26 mouse cellular contexts compared by ENCODE assay signal in genomic region chr3:109051946-109052331, GRCm38 (mm10). TPM values are rescaled to one million over a fixed set of nuclear protein-coding genes. Genes with fewer than 3 reads are reported as not detected.
DNase-seq lines count a peak whose midpoint lies in the region; ATAC-seq and TF ChIP-seq lines count a peak whose summit lies in the region.
"Had no signal": no experiment of that assay in that cellular context is flagged by ENCODE, and none has a peak within 500 bp of the region (broad histone marks: within the 10 kb centered on the region; RNA-seq: fewer than 3 reads in every experiment).

No protein-coding gene starts in this region.

- peaks cover 3% of the 10 kb centered on the region; the same call in 1 of the 2 replicates for H3K4me1 ChIP-seq in lung, postnatal 0 days (ENCODE audit: insufficient read depth, low read depth, low read length)
- peaks cover 23% of the 10 kb centered on the region for H3K4me1 ChIP-seq in bone marrow macrophage, adult 2 months (ENCODE audit: control insufficient read depth, insufficient read depth, low read length)
- H3K4me1 ChIP-seq in intestine, postnatal 0 days (replicated peaks; ENCODE audit: control insufficient read depth, insufficient read depth, low read length): no peaks in the 10 kb centered on the region
- H3K4me1 ChIP-seq in stomach, postnatal 0 days (replicated peaks; ENCODE audit: control insufficient read depth, insufficient read depth): peaks cover 4% of the 10 kb centered on the region; the same call in 1 of the 2 replicates
- H3K4me1 ChIP-seq: forebrain, embryonic 15.5 days; hindbrain, embryonic 15.5 days had no signal

- no peak for TF ChIP-seq CTCF in lung, postnatal 0 days (IDR thresholded peaks at IDR 0.05)
- TF ChIP-seq CTCF in bone marrow macrophage, adult 2 months (IDR thresholded peaks at IDR 0.05; ENCODE audit: low read depth, low read length): no peak
- no peak for TF ChIP-seq CTCF in intestine, postnatal 0 days (IDR thresholded peaks at IDR 0.05; ENCODE audit: low read depth)
- no peak for TF ChIP-seq CTCF in stomach, postnatal 0 days (IDR thresholded peaks at IDR 0.05; ENCODE audit: low read depth)

- H3K9ac ChIP-seq in lung, postnatal 0 days (replicated peaks; ENCODE audit: low read depth): no peak overlapping the region
- H3K9ac ChIP-seq in intestine, postnatal 0 days (ENCODE audit: low read depth, low read length): no peak overlapping the region
- H3K9ac ChIP-seq in stomach, postnatal 0 days (ENCODE audit: low read length): no peak overlapping the region
- H3K9ac ChIP-seq: embryonic facial prominence, embryonic 12.5 days; forebrain, embryonic 15.5 days; hindbrain, embryonic 15.5 days; limb, embryonic 12.5 days; liver, embryonic 12.5 days; lung, embryonic 14.5 days had no signal

- no peak for DNase-seq in lung, postnatal 0 days (ENCODE audit: low spot score)
- DNase-seq in lung, adult 18-20 months: no peak
- DNase-seq in stomach, postnatal 0 days (ENCODE audit: low spot score): no peak
- no peak for DNase-seq in urinary bladder, adult 18-20 months (ENCODE audit: low spot score in 2 of 2)
- no peak for DNase-seq in spleen, postnatal 36 days (ENCODE audit: low spot score in 2 of 2)
- DNase-seq: cerebellum, adult 11-12 months; cerebellum, postnatal 10 days; gastrocnemius, postnatal 25 days; layer of hippocampus, postnatal 36 days; right cerebral cortex, postnatal 14 days; spleen, adult 18-20 months had no signal

- no peak overlapping the region for H3K4me3 ChIP-seq in lung, postnatal 0 days (ENCODE audit: low read depth, low read length)
- no peak overlapping the region for H3K4me3 ChIP-seq in bone marrow macrophage, adult 2 months (ENCODE audit: insufficient read depth, low read length)
- H3K4me3 ChIP-seq in intestine, postnatal 0 days (ENCODE audit: low read depth, low read length): no peak overlapping the region
- no peak overlapping the region for H3K4me3 ChIP-seq in stomach, postnatal 0 days (ENCODE audit: low read depth, low read length)
- H3K4me3 ChIP-seq: embryonic facial prominence, embryonic 12.5 days; forebrain, embryonic 15.5 days; heart, adult 2 months; hindbrain, embryonic 15.5 days; limb, embryonic 12.5 days; liver, embryonic 12.5 days; midbrain, embryonic 10.5 days had no signal

- WGBS in lung, postnatal 0 days: 60% methylated on average over 6 of the region's 6 CpGs
- 64% methylated on average over 6 of the region's 6 CpGs for WGBS in intestine, postnatal 0 days
- WGBS in stomach, postnatal 0 days: 48% methylated on average over 6 of the region's 6 CpGs

- no peak for TF ChIP-seq POLR2A in bone marrow macrophage, adult 2 months (IDR thresholded peaks at IDR 0.05; ENCODE audit: borderline replicate concordance, low read depth, low read length)

- no peaks in the 10 kb centered on the region for H3K27me3 ChIP-seq in lung, postnatal 0 days (replicated peaks; ENCODE audit: insufficient read depth, low read length)
- no peaks in the 10 kb centered on the region for H3K27me3 ChIP-seq in intestine, postnatal 0 days (replicated peaks; ENCODE audit: control insufficient read depth, insufficient read depth, low read length)
- no peaks in the 10 kb centered on the region for H3K27me3 ChIP-seq in stomach, postnatal 0 days (ENCODE audit: control insufficient read depth, insufficient read depth, low read length)
- H3K27me3 ChIP-seq: embryonic facial prominence, embryonic 12.5 days; forebrain, embryonic 15.5 days; hindbrain, embryonic 15.5 days; limb, embryonic 12.5 days had no signal

- H3K4me2 ChIP-seq in lung, postnatal 0 days (replicated peaks; ENCODE audit: low read depth, low read length): no peak overlapping the region
- no peak overlapping the region for H3K4me2 ChIP-seq in intestine, postnatal 0 days (replicated peaks; ENCODE audit: low read depth)
- H3K4me2 ChIP-seq in stomach, postnatal 0 days (replicated peaks; ENCODE audit: low read depth): no peak overlapping the region
- H3K4me2 ChIP-seq: embryonic facial prominence, embryonic 12.5 days; forebrain, embryonic 15.5 days; hindbrain, embryonic 15.5 days; limb, embryonic 12.5 days had no signal

- TF ChIP-seq EP300 in lung, postnatal 0 days (IDR thresholded peaks at IDR 0.05): no peak
- TF ChIP-seq EP300 in stomach, postnatal 0 days (optimal IDR thresholded peaks at IDR 0.05): no peak

- no peak overlapping the region for H3K27ac ChIP-seq in lung, postnatal 0 days (ENCODE audit: low read length)
- peak overlapping the region; percentile 64 for H3K27ac ChIP-seq in bone marrow macrophage, adult 2 months (ENCODE audit: insufficient read depth, low read depth, low read length)
- peak overlapping the region; percentile 42 for H3K27ac ChIP-seq in intestine, postnatal 0 days (ENCODE audit: low read depth, low read length)
- peak overlapping the region; percentile 24; the same call in 1 of the 2 replicates for H3K27ac ChIP-seq in stomach, postnatal 0 days (replicated peaks)
- H3K27ac ChIP-seq: embryonic facial prominence, embryonic 12.5 days; forebrain, embryonic 15.5 days; hindbrain, embryonic 15.5 days; limb, embryonic 12.5 days; liver, embryonic 12.5 days; midbrain, embryonic 10.5 days had no signal

- H3K36me3 ChIP-seq in lung, postnatal 0 days (ENCODE audit: insufficient read depth, low read length): no peaks in the 10 kb centered on the region
- no peaks in the 10 kb centered on the region for H3K36me3 ChIP-seq in intestine, postnatal 0 days (ENCODE audit: control insufficient read depth, insufficient read depth)
- H3K36me3 ChIP-seq in stomach, postnatal 0 days (ENCODE audit: control insufficient read depth, insufficient read depth, low read length): no peaks in the 10 kb centered on the region
- H3K36me3 ChIP-seq: embryonic facial prominence, embryonic 12.5 days; forebrain, embryonic 15.5 days; hindbrain, embryonic 15.5 days; limb, embryonic 12.5 days; liver, embryonic 12.5 days; midbrain, embryonic 10.5 days had no signal

- H3K9me3 ChIP-seq in lung, postnatal 0 days (ENCODE audit: low read length): no peaks in the 10 kb centered on the region
- no peaks in the 10 kb centered on the region for H3K9me3 ChIP-seq in intestine, postnatal 0 days (ENCODE audit: control insufficient read depth)
- H3K9me3 ChIP-seq in stomach, postnatal 0 days (ENCODE audit: control insufficient read depth, low read length): no peaks in the 10 kb centered on the region
- H3K9me3 ChIP-seq: embryonic facial prominence, embryonic 12.5 days; forebrain, embryonic 15.5 days; hindbrain, embryonic 15.5 days; limb, embryonic 12.5 days; liver, embryonic 12.5 days; midbrain, embryonic 10.5 days had no signal

- ATAC-seq in lung, postnatal 0 days: peak; percentile 26; the same call in 1 of the 2 replicates
- peak; percentile 34 for ATAC-seq in intestine, postnatal 0 days
- peak; percentile 39; the same call in 1 of the 2 replicates for ATAC-seq in stomach, postnatal 0 days (ENCODE audit: low FRiP score, low TSS enrichment)
- ATAC-seq: CD4-positive, CD25-positive, alpha-beta regulatory T cell, adult 4 months; forebrain, embryonic 15.5 days had no signal

RNA-seq across cellular contexts. Expression of gene Fam102b, which starts 24.5 kb away (rescaled TPM):
- polyA plus RNA-seq in lung, postnatal 0 days (2015; fragmentation: Nextera tagmentation; extraction: Ambion mirVana): 13.2 and 13.7 TPM in 2 replicates
- polyA plus RNA-seq in bone marrow macrophage, adult 2 months (2012; ENCODE audit: insufficient read depth, insufficient read length, missing spikeins): 37.9 and 41.2 TPM in 2 replicates
- polyA plus RNA-seq in intestine, postnatal 0 days (2015; fragmentation: Nextera tagmentation; extraction: Ambion mirVana): 7.9 and 8.2 TPM in 2 replicates
- 8.5 and 9.4 TPM in 2 replicates for polyA plus RNA-seq in stomach, postnatal 0 days (2015; fragmentation: Nextera tagmentation; extraction: Ambion mirVana)

RNA-seq across cellular contexts. Expression of gene Slc25a54, which starts 28.3 kb away (rescaled TPM):
- not detected in 2 replicates for polyA plus RNA-seq in lung, postnatal 0 days (2015; fragmentation: Nextera tagmentation; extraction: Ambion mirVana)
- not detected in 2 replicates for polyA plus RNA-seq in bone marrow macrophage, adult 2 months (2012; ENCODE audit: insufficient read depth, insufficient read length, missing spikeins)
- not detected in 2 replicates for polyA plus RNA-seq in intestine, postnatal 0 days (2015; fragmentation: Nextera tagmentation; extraction: Ambion mirVana)
- not detected in 2 replicates for polyA plus RNA-seq in stomach, postnatal 0 days (2015; fragmentation: Nextera tagmentation; extraction: Ambion mirVana)
- polyA plus RNA-seq: CD4-positive, CD25-positive, alpha-beta regulatory T cell, adult 4 months; embryonic facial prominence, embryonic 12.5 days; forebrain, embryonic 15.5 days; heart, adult 2 months; heart, embryonic 16.5 days; hindbrain, embryonic 15.5 days; intestine, embryonic 14.5 days; kidney, embryonic 14.5 days; limb, embryonic 12.5 days; liver, embryonic 12.5 days; lung, embryonic 14.5 days; midbrain, embryonic 10.5 days; urinary bladder, adult 2 months had no signal
